Mouse (Mus musculus) testis, postnatal 10 days (tissue): ENCODE measurements around the gene Svs5.
A peak's percentile ranks its signal among the peaks of the same experiment; 100 is the strongest.
"Not testable (repeated sequence)": the region's sequence is repeated elsewhere in the genome, so short reads cannot be mapped to it uniquely, and the experiment has no call there.

Experiments
- DNase-seq: peaks from one replicate; pipeline ENCODE4 v3.0.0; 2021; ENCODE audit warnings: low spot score

The Svs5 gene

GRCm38 (mm10) chr2:164332440-164332839, at the start of gene Svs5:
TSS of gene Svs5 (plus strand) at chr2:164332740.
- not testable (repeated sequence) for DNase-seq

GRCm38 (mm10) chr2:164288968-164289367, 43.6 kb upstream of the Svs5 start, which contains the start of gene Svs3a:
TSS of gene Svs3a (plus strand) at chr2:164289268.
- not testable (repeated sequence) for DNase-seq

GRCm38 (mm10) chr2:164312599-164312998, 19.9 kb upstream of the Svs5 start:
- DNase-seq: no peak

- DNase-seq: not testable (repeated sequence)
These were observed 17.1 kb upstream of the Svs5 start for GRCm38 (mm10) chr2:164315460-164315859.

- DNase-seq: not testable (repeated sequence)
These were observed 16.1 kb upstream of the Svs5 start, which contains the start of gene Svs6 for GRCm38 (mm10) chr2:164316451-164316850. TSS of gene Svs6 (plus strand) at chr2:164316751.

- no peak for DNase-seq
These were observed 11.6 kb upstream of the Svs5 start for GRCm38 (mm10) chr2:164320983-164321382.

- DNase-seq: not testable (repeated sequence)
These were observed 11.2 kb downstream of the Svs5 start for GRCm38 (mm10) chr2:164343732-164344131.

- not testable (repeated sequence) for DNase-seq
These were observed 15.2 kb downstream of the Svs5 start for GRCm38 (mm10) chr2:164347697-164348096.

GRCm38 (mm10) chr2:164348980-164349379, 16.4 kb downstream of the Svs5 start:
- peak; percentile 61 for DNase-seq

- DNase-seq: no peak
These were observed 20.2 kb downstream of the Svs5 start for GRCm38 (mm10) chr2:164352697-164353096.

GRCm38 (mm10) chr2:164353356-164353755, 20.8 kb downstream of the Svs5 start:
- no peak for DNase-seq

- no peak for DNase-seq
These were observed 23.8 kb downstream of the Svs5 start for GRCm38 (mm10) chr2:164356177-164356967.

GRCm38 (mm10) chr2:164358373-164358772, 25.8 kb downstream of the Svs5 start:
- DNase-seq: no peak

GRCm38 (mm10) chr2:164359031-164359430, 26.5 kb downstream of the Svs5 start:
- DNase-seq: no peak

- DNase-seq: no peak
These were observed 27.1 kb downstream of the Svs5 start for GRCm38 (mm10) chr2:164359668-164360067.

- no peak for DNase-seq
These were observed 28.6 kb downstream of the Svs5 start for GRCm38 (mm10) chr2:164360974-164361657.

- no peak for DNase-seq
These were observed 34.4 kb downstream of the Svs5 start for GRCm38 (mm10) chr2:164366947-164367346.

GRCm38 (mm10) chr2:164368620-164369105, 36.1 kb downstream of the Svs5 start:
- DNase-seq: no peak

GRCm38 (mm10) chr2:164371371-164371770, 38.8 kb downstream of the Svs5 start:
- no peak for DNase-seq

- no peak for DNase-seq
These were observed 40.0 kb downstream of the Svs5 start for GRCm38 (mm10) chr2:164372408-164373053.

- DNase-seq: peak; percentile 23
These were observed 40.6 kb downstream of the Svs5 start for GRCm38 (mm10) chr2:164373187-164373586.
